Mouse (Mus musculus) heart, postnatal 36 days (tissue): Measurements from ENCODE around the gene Dpp4. TPM values are rescaled to one million over a fixed set of nuclear protein-coding genes. Genes with fewer than 3 reads are reported as not detected.

Source experiments
- DNase-seq, 2 experiments: peaks; one replicate each; pipeline ENCODE4 v3.0.0; 2021 to 2022
- intact Hi-C: fragments of 180-260 bp; cut with DNase I; formaldehyde crosslinking; loops from one replicate; pipeline ENCODE4 v1.15.1; 2025
- total RNA-seq, 2 experiments: library from RNA; stranded (reverse); gene quantifications; 2 replicates each; pipeline ENCODE4 v1.2.3; 2021

The Dpp4 gene
- total RNA-seq, result 1 to 10 TPM; 5.2 to 5.9 TPM

- DNase-seq, result no peak
- intact Hi-C loops, result no loop called here
Observed at GRCm38 (mm10) chr2:62412081-62412821, at the start of gene Dpp4. Gene Dpp4, minus strand, starts transcription at chr2:62412231.

GRCm38 (mm10) chr2:62460815-62461450, 48.9 kb upstream of the Dpp4 start:
- intact Hi-C loops, result loop anchor here (10.0 kb wide), 1 partner anchor 164 kb away; no protein-coding TSS in a partner anchor
- no peak for DNase-seq

GRCm38 (mm10) chr2:62460231-62460710, 48.2 kb upstream of the Dpp4 start:
- intact Hi-C loops, result loop anchor here (10.0 kb wide), 1 partner anchor 165 kb away; no protein-coding TSS in a partner anchor

GRCm38 (mm10) chr2:62459241-62460174, 47.5 kb upstream of the Dpp4 start:
- intact Hi-C loops, result loop anchor here (2.0 to 10.0 kb wide), 2 partner anchors 165 to 473 kb away; no protein-coding TSS in a partner anchor
- DNase-seq, result no peak

More at GRCm38 (mm10) chr2:62460231-62460710, 48.2 kb upstream of the Dpp4 start:
- no peak for DNase-seq

- intact Hi-C loops, result loop anchor here (1.0 to 2.0 kb wide), 2 partner anchors 110 to 471 kb away; no protein-coding TSS in a partner anchor
- no peak for DNase-seq
Observed at GRCm38 (mm10) chr2:62458070-62458469, 46.0 kb upstream of the Dpp4 start.

GRCm38 (mm10) chr2:62454991-62455390, 43.0 kb upstream of the Dpp4 start:
- DNase-seq, result no peak
- intact Hi-C loops, result no loop called here

GRCm38 (mm10) chr2:62454033-62454432, 42.0 kb upstream of the Dpp4 start:
- intact Hi-C loops, result no loop called here
- DNase-seq, result no peak

GRCm38 (mm10) chr2:62450364-62450763, 38.3 kb upstream of the Dpp4 start:
- DNase-seq, result no peak
- intact Hi-C loops, result no loop called here

GRCm38 (mm10) chr2:62449692-62450346, 37.8 kb upstream of the Dpp4 start:
- no peak for DNase-seq
- intact Hi-C loops, result no loop called here

- intact Hi-C loops, result no loop called here
- peak; percentile 31 to 42 for DNase-seq
Observed at GRCm38 (mm10) chr2:62440802-62441544, 28.9 kb upstream of the Dpp4 start.

- intact Hi-C loops, result no loop called here
- no peak for DNase-seq
Observed at GRCm38 (mm10) chr2:62440083-62440482, 28.1 kb upstream of the Dpp4 start.

- no peak for DNase-seq
- intact Hi-C loops, result no loop called here
Observed at GRCm38 (mm10) chr2:62431245-62431795, 19.3 kb upstream of the Dpp4 start.

- intact Hi-C loops, result no loop called here
- peak in 1 of 2 experiments; percentile 31 for DNase-seq
Observed at GRCm38 (mm10) chr2:62425941-62426340, 13.9 kb upstream of the Dpp4 start.

GRCm38 (mm10) chr2:62423343-62423776, 11.3 kb upstream of the Dpp4 start:
- intact Hi-C loops, result no loop called here
- DNase-seq, result no peak

GRCm38 (mm10) chr2:62422515-62423342, 10.7 kb upstream of the Dpp4 start:
- no peak for DNase-seq

GRCm38 (mm10) chr2:62421229-62421628, 9.2 kb upstream of the Dpp4 start:
- no peak for DNase-seq
- intact Hi-C loops, result no loop called here

More at GRCm38 (mm10) chr2:62422515-62423342, 10.7 kb upstream of the Dpp4 start:
- intact Hi-C loops, result no loop called here

GRCm38 (mm10) chr2:62420045-62420444, 8.0 kb upstream of the Dpp4 start:
- no peak for DNase-seq
- intact Hi-C loops, result no loop called here

- intact Hi-C loops, result no loop called here
- no peak for DNase-seq
Observed at GRCm38 (mm10) chr2:62417233-62417632, 5.2 kb upstream of the Dpp4 start.
